Mouse (Mus musculus): ENCODE results near the gene Matn4.

- TF ChIP-seq POLR2A (IDR thresholded peaks at IDR 0.05; ENCODE audit: insufficient read depth, low read depth, low read length) (no peak), EP300 (IDR thresholded peaks at IDR 0.05; ENCODE audit: insufficient read depth, low read depth, low read length) (no peak), CTCF (IDR thresholded peaks at IDR 0.05) (no peak)
Observed at GRCm38 (mm10) chr2:164385927-164386763, 18.8 kb downstream of the Matn4 start.

Data from heart, adult 2 months (tissue).